Mouse (Mus musculus): ENCODE measurements at regions not wholly inside any gene's neighbourhood (a gene's known extent, or its start where the extent isn't known, plus 50 kb on each side); places are given as distances from the start of the nearest gene placed in this dataset.

GRCm38 (mm10) chr3:147443691-147443960 is 591.5 kb downstream of the Ttll7 start:
- no peak for DNase-seq (ENCODE audit: low spot score in 2 of 2)

- no peak for DNase-seq (ENCODE audit: low spot score in 2 of 2)
Observed at GRCm38 (mm10) chr3:147444005-147444763, 592.0 kb downstream of the Ttll7 start.

- DNase-seq (ENCODE audit: low spot score in 2 of 2) = no peak
Observed at GRCm38 (mm10) chr3:147445066-147445844, 593.1 kb downstream of the Ttll7 start.

- DNase-seq (ENCODE audit: low spot score in 2 of 2) = no peak
Observed at GRCm38 (mm10) chr3:147445884-147446283, 593.7 kb downstream of the Ttll7 start.

- no peak for DNase-seq (ENCODE audit: low spot score in 2 of 2)
Observed at GRCm38 (mm10) chr3:147452176-147452575, 600.0 kb downstream of the Ttll7 start.

GRCm38 (mm10) chr3:147455383-147455782 is 603.2 kb downstream of the Ttll7 start:
- DNase-seq (ENCODE audit: low spot score in 2 of 2) = no peak

GRCm38 (mm10) chr3:147456294-147456693 is 604.1 kb downstream of the Ttll7 start:
- DNase-seq (ENCODE audit: low spot score in 2 of 2) = no peak

GRCm38 (mm10) chr3:147458115-147458514 is 605.9 kb downstream of the Ttll7 start:
- DNase-seq (ENCODE audit: low spot score in 2 of 2) = no peak

- DNase-seq (ENCODE audit: low spot score in 2 of 2) = no peak
Observed at GRCm38 (mm10) chr3:147479890-147480289, 627.7 kb downstream of the Ttll7 start.

Measured in left cerebral cortex, adult 9 months (tissue).